Mouse (Mus musculus): ENCODE measurements at regions not wholly inside any gene's neighbourhood (a gene's known extent, or its start where the extent isn't known, plus 50 kb on each side); places are given as distances from the start of the nearest gene placed in this dataset.

DNA sequence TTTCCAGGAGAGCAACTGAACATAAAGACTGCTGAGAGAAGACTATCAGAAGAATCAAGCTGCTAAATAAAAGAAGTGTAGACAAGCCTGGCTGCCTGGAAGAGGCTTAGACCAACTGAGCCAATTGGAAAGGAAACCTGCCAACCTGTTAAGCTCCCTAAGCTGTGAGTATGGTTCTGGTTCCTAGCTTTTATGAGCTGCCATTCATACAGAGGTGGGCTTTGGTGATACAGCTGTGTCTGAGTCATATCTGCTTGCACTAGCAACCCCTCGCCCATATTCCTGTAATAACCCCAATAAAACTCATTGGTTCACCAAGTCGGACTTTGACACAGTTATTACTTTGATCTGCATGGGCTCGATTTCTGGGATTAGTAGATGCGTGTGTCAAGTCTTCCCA is 245.3 kb upstream of the Mon1b start:
- no peak for TF ChIP-seq POLR2AphosphoS2 (IDR thresholded peaks at IDR 0.05; ENCODE audit: insufficient read length, low read depth)
- no peak for TF ChIP-seq SRF (IDR thresholded peaks at IDR 0.05; ENCODE audit: control insufficient read depth, insufficient read length, low read depth)
- TF ChIP-seq POLR2A (IDR thresholded peaks at IDR 0.05; ENCODE audit: insufficient read length, low read depth), result no peak
- no peak for TF ChIP-seq MAX (IDR thresholded peaks at IDR 0.05; ENCODE audit: low read depth)
- no peak for TF ChIP-seq TCF3 (IDR thresholded peaks at IDR 0.05; ENCODE audit: insufficient read length, low read depth)
- no peak for TF ChIP-seq TCF12 (IDR thresholded peaks at IDR 0.05; ENCODE audit: insufficient read depth, poor library complexity, severe bottlenecking)
- no peak for TF ChIP-seq CEBPB (IDR thresholded peaks at IDR 0.05; ENCODE audit: insufficient read depth, poor library complexity, severe bottlenecking)

Measured in myocyte (in vitro differentiated cells).